Mouse (Mus musculus): Measurements from ENCODE around the gene Nprl2. TPM values are rescaled to one million over a fixed set of nuclear protein-coding genes. Genes with fewer than 3 reads are reported as not detected.
A peak's percentile ranks its signal among the peaks of the same experiment; 100 is the strongest.

Nprl2 gene
- polyA plus RNA-seq, 1 experiment = 64.1 TPM

DNA sequence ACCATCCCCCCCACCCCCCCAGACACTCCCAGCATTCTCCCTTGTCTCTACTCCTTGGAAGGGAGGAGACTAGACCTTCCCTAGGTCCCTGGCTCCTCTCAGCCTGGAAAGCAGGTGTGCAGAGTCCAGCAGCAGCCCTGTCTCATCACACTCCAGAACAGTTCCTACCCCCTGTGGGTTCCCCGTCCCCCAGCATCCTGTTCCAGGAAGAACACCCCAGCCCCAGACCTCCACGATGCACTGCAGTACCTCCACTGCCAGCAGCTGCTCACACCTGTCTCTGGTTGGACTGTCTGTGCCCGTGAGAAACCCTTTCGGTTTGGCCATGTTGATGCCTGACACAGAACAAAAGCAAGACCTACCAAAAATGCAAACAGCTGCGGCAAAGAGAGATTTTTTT is 20.8 kb upstream of the Nprl2 start:
- no peak overlapping the region for H3K27ac ChIP-seq (ENCODE audit: insufficient read depth, low read length)
- H3K27me3 ChIP-seq (ENCODE audit: control insufficient read depth, insufficient read depth, low read length) = no peaks in the 10 kb centered on the region
- no peak for DNase-seq
- TF ChIP-seq CTCF (IDR thresholded peaks at IDR 0.05; ENCODE audit: borderline replicate concordance, insufficient read depth, low read depth, low read length) = no peak
- TF ChIP-seq POLR2A (IDR thresholded peaks at IDR 0.05; ENCODE audit: borderline replicate concordance, insufficient read depth, low read length) = no peak
- 76% methylated on average over 5 of the region's 5 CpGs for WGBS
- H3K4me3 ChIP-seq (replicated peaks; ENCODE audit: insufficient read depth, low read depth, low read length) = no peak overlapping the region
- no peaks in the 10 kb centered on the region for H3K4me1 ChIP-seq (ENCODE audit: control insufficient read depth, insufficient read depth, low read length)

DNA sequence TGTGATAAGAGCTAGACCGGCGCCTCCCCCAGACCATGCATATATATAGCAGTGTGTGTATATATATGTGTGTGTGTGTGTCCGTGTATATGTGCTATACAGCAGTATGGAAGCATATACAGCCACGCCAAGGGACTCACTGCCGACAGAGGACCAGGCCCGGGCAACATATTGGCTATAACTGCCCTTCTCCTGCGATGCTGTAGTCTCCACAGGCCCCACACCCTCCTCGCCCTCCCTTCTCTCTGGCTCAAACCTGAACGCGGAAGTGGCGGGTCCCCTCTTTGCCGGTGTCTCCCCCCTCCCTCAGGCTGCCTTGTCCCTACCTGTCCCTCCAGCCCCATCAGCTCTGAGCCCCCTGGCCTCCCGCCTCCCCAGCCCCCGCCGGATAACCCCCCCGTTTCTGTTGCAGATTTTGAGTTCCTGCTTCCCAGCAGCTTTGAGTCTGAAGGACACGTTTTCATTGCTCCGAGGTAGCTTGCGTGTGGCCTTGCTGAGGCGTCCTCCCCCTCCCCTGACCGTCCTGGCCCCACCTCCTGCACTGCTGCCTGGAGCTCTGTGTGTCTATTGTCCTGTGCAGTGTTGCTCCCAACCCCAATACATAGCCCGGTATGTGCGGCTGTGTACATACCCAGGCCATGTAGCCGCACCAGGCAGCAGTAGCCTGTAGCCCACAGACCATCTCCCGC is 20.2 kb upstream of the Nprl2 start:
- DNase-seq = no peak
- TF ChIP-seq CTCF (IDR thresholded peaks at IDR 0.05; ENCODE audit: borderline replicate concordance, insufficient read depth, low read depth, low read length) = no peak
- TF ChIP-seq POLR2A (IDR thresholded peaks at IDR 0.05; ENCODE audit: borderline replicate concordance, insufficient read depth, low read length) = no peak
- no peak overlapping the region for H3K4me3 ChIP-seq (replicated peaks; ENCODE audit: insufficient read depth, low read depth, low read length)
- no peaks in the 10 kb centered on the region for H3K4me1 ChIP-seq (ENCODE audit: control insufficient read depth, insufficient read depth, low read length)
- H3K27me3 ChIP-seq (ENCODE audit: control insufficient read depth, insufficient read depth, low read length) = no peaks in the 10 kb centered on the region
- H3K27ac ChIP-seq (ENCODE audit: insufficient read depth, low read length) = no peak overlapping the region
- WGBS = 58% methylated on average over 25 of the region's 25 CpGs

DNA sequence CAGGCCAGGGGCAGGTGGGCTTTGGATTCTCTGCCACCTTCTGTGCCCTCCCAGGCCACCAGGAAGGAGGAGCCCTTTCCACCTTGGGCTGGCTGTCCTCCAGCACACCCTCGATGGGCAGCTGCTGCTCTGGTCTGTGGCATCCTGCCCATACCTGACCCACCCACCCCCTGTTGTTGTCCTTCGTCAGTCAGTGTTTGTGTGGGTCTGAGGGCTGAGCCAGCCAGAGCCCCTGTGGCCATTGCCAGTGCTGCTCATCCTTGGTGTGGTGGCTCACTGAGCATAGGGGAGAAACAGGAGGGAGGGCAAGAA is 19.7 kb upstream of the Nprl2 start:
- no peak for DNase-seq
- 25% methylated on average over 2 of the region's 2 CpGs for WGBS
- TF ChIP-seq CTCF (IDR thresholded peaks at IDR 0.05; ENCODE audit: borderline replicate concordance, insufficient read depth, low read depth, low read length) (no peak), POLR2A (IDR thresholded peaks at IDR 0.05; ENCODE audit: borderline replicate concordance, insufficient read depth, low read length) (no peak)
- no peaks in the 10 kb centered on the region for H3K4me1 ChIP-seq (ENCODE audit: control insufficient read depth, insufficient read depth, low read length)
- no peaks in the 10 kb centered on the region for H3K27me3 ChIP-seq (ENCODE audit: control insufficient read depth, insufficient read depth, low read length)
- H3K4me3 ChIP-seq (replicated peaks; ENCODE audit: insufficient read depth, low read depth, low read length) = no peak overlapping the region
- H3K27ac ChIP-seq (ENCODE audit: insufficient read depth, low read length) = no peak overlapping the region

DNA sequence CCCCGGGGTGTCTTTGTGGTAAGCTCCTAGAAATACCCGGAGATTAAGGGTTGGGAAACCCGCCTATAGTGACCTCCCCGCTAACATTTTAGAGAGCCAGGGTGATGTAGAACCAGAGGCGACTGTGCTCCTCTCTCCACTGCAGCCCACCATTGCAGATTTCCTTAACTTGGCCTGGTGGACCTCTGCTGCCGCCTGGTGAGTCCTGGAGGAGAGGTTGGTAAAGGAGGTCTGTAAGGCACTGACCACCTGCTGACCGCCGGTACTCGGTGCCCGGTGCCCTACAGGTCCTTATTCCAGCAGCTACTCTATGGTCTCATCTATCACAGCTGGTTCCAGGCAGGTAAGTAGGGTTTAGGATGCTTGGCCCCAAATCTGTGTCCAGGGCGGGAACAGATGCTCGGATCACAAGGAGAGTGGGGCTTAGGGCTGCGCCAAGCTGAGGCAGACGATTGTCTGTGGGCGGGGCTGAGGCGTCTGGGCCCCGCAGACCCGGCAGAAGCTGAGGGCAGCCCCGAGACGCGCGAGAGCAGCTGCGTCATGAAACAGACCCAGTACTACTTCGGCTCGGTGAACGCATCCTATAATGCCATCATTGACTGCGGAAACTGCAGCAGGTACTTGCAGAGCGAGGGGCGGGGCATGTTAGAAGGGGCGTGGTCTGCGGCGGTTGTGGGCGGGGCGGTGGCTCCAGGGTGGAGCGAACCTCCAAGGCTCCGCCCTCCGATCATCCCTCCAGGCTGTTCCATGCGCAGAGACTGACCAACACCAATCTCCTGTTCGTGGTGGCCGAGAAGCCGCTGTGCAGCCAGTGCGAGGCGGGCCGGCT is 15.6 kb upstream of the Nprl2 start:
- TF ChIP-seq POLR2A (IDR thresholded peaks at IDR 0.05; ENCODE audit: borderline replicate concordance, insufficient read depth, low read length) (no peak), CTCF (IDR thresholded peaks at IDR 0.05; ENCODE audit: borderline replicate concordance, insufficient read depth, low read depth, low read length) (no peak)
- 32% methylated on average over 44 of the region's 44 CpGs for WGBS
- Histone ChIP-seq H3K4me1 (ENCODE audit: control insufficient read depth, insufficient read depth, low read length) (no peaks in the 10 kb centered on the region), H3K27ac (ENCODE audit: insufficient read depth, low read length) (no peak overlapping the region), H3K4me3 (replicated peaks; ENCODE audit: insufficient read depth, low read depth, low read length) (no peak overlapping the region), H3K27me3 (ENCODE audit: control insufficient read depth, insufficient read depth, low read length) (no peaks in the 10 kb centered on the region)
- no peak for DNase-seq

DNA sequence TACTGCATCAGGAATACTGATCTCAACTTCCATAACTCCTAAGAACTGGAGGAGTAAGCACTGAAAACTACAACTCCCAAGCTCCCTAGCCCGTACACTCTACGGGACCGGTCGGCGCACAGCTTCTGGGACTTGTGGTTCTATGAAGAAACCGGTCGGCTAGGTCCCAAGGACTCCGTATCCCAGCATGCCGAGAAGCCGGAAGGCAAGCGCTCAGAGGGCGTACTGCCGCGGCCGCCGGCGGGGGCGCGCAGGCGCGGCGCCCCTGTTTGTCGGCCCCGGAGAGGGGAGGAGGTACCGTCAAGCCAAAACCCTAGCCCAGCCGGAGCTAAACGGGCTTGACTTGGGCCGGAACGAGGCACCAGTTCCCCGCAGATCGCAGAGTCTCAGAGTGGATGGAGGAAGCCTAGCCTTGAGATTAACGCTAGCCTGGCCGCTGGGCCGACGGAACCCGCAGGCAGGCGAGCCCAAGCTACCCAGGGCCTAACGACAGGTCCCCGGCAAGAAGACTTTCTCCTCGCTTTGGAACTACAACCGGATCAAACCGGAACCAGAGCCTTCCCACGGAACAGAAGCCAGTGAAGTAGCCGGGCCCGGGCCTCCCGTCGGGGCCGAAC is 8.1 kb upstream of the Nprl2 start, which contains the start of gene Tmem115:
Tmem115 (plus strand) TSS at position 155 of the 617 bp plus-strand sequence.
- Histone ChIP-seq H3K27ac (ENCODE audit: insufficient read depth, low read length) (peak within 1 kb of the TSS; percentile 71), H3K4me1 (ENCODE audit: control insufficient read depth, insufficient read depth, low read length) (peaks cover 16% of the 10 kb centered on the region; the same call in 1 of the 2 replicates), H3K27me3 (ENCODE audit: control insufficient read depth, insufficient read depth, low read length) (no peaks in the 10 kb centered on the region), H3K4me3 (replicated peaks; ENCODE audit: insufficient read depth, low read depth, low read length) (peak within 1 kb of the TSS; percentile 86)
- TF ChIP-seq CTCF (IDR thresholded peaks at IDR 0.05; ENCODE audit: borderline replicate concordance, insufficient read depth, low read depth, low read length) = no peak
- peak; percentile 72; the same call in 1 of the 2 replicates for TF ChIP-seq POLR2A (IDR thresholded peaks at IDR 0.05; ENCODE audit: borderline replicate concordance, insufficient read depth, low read length)
- DNase-seq = peak; percentile 91 to 97
- under 1% methylated on average over 48 of the region's 48 CpGs for WGBS

DNA sequence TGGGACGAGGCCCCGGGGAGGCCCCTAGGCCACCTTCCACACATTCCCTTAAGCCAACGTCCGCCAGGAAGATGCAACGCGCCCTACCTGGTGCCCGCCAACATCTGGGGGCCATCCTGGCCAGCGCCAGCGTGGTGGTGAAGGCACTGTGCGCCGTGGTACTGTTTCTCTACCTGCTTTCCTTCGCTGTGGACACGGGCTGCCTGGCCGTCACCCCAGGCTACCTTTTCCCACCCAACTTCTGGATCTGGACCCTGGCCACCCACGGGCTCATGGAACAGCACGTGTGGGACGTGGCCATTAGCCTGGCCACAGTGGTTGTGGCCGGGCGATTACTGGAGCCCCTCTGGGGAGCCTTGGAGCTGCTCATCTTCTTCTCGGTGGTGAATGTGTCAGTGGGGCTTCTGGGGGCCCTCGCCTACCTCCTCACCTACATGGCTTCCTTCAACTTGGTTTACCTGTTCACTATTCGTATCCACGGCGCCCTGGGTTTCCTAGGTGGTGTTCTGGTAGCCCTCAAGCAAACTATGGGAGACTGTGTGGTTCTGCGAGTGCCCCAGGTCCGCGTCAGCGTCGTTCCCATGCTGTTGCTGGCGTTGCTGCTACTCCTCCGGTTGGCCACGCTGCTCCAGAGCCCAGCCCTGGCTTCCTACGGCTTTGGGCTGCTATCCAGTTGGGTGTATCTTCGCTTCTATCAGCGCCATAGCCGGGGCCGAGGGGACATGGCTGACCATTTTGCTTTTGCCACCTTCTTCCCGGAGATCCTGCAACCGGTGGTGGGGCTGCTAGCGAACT is 7.4 kb upstream of the Nprl2 start:
- Histone ChIP-seq H3K4me1 (ENCODE audit: control insufficient read depth, insufficient read depth, low read length) (peaks cover 16% of the 10 kb centered on the region; the same call in 1 of the 2 replicates), H3K4me3 (replicated peaks; ENCODE audit: insufficient read depth, low read depth, low read length) (peak overlapping the region; percentile 86), H3K27me3 (ENCODE audit: control insufficient read depth, insufficient read depth, low read length) (no peaks in the 10 kb centered on the region), H3K27ac (ENCODE audit: insufficient read depth, low read length) (peak overlapping the region; percentile 71)
- WGBS = under 1% methylated on average over 40 of the region's 40 CpGs
- TF ChIP-seq CTCF (IDR thresholded peaks at IDR 0.05; ENCODE audit: borderline replicate concordance, insufficient read depth, low read depth, low read length) = no peak
- TF ChIP-seq POLR2A (IDR thresholded peaks at IDR 0.05; ENCODE audit: borderline replicate concordance, insufficient read depth, low read length) = no peak
- DNase-seq = peak; percentile 42 to 50

DNA sequence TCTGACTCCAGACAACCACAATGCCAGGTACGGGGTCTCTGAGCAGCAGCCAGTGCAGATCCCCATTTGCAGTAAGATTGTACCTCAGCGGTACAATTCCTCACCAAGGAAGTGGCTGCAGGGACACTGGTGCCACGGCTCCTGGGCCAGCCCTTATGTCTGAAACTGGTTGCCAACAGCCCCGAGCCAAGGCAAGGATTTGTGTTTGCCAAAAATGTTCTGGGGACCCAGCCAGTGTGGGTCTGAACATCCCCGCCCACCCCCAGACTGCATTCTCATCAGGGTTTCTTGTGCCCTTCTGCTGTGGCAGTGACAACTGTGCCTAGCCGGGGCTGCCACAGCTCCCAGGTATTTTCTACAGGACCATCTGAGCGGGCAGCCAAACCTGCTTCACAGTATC is 3.8 kb upstream of the Nprl2 start:
- peak in 1 of 2 experiments; percentile 44 for DNase-seq

More for the DNA sequence above, 3.8 kb upstream of the Nprl2 start:
- peaks cover 16% of the 10 kb centered on the region; the same call in 1 of the 2 replicates for H3K4me1 ChIP-seq (ENCODE audit: control insufficient read depth, insufficient read depth, low read length)
- no peak overlapping the region for H3K27ac ChIP-seq (ENCODE audit: insufficient read depth, low read length)
- no peaks in the 10 kb centered on the region for H3K27me3 ChIP-seq (ENCODE audit: control insufficient read depth, insufficient read depth, low read length)
- H3K4me3 ChIP-seq (replicated peaks; ENCODE audit: insufficient read depth, low read depth, low read length) = no peak overlapping the region
- TF ChIP-seq POLR2A (IDR thresholded peaks at IDR 0.05; ENCODE audit: borderline replicate concordance, insufficient read depth, low read length) = no peak
- no peak for TF ChIP-seq CTCF (IDR thresholded peaks at IDR 0.05; ENCODE audit: borderline replicate concordance, insufficient read depth, low read depth, low read length)
- WGBS = 7% methylated on average over 7 of the region's 7 CpGs

Measured in cerebellum, adult 2 months (tissue).